ENCODE assay signal across 9 mouse cellular contexts in genomic region chr16:84772496-84773267, GRCm38 (mm10). TPM values are rescaled to one million over a fixed set of nuclear protein-coding genes. Genes with fewer than 3 reads are reported as not detected.
A peak's percentile ranks its signal among the peaks of the same experiment; 100 is the strongest.
DNase-seq lines count a peak whose midpoint lies in the region; ATAC-seq and TF ChIP-seq lines count a peak whose summit lies in the region.
"Had no signal": no experiment of that assay in that cellular context is flagged by ENCODE, and none has a peak within 500 bp of the region (broad histone marks: within the 10 kb centered on the region; RNA-seq: fewer than 3 reads in every experiment).

No protein-coding gene starts in this region.

- no peaks in the 10 kb centered on the region; the same call in 1 of the 2 replicates for H3K27me3 ChIP-seq in heart, embryonic 10.5 days (ENCODE audit: insufficient read depth, poor library complexity, severe bottlenecking)
- no peaks in the 10 kb centered on the region for H3K27me3 ChIP-seq in ES-Bruce4 (ENCODE audit: control insufficient read depth, insufficient read depth, low read length, poor library complexity, severe bottlenecking)
- no peaks in the 10 kb centered on the region for H3K27me3 ChIP-seq in forebrain, embryonic 12.5 days

- H3K9ac ChIP-seq in ES-Bruce4 (ENCODE audit: low read depth, poor library complexity, severe bottlenecking): no peak overlapping the region
- no peak overlapping the region; the same call in 1 of the 2 replicates for H3K9ac ChIP-seq in forebrain, embryonic 12.5 days

- no peaks in the 10 kb centered on the region for H3K9me3 ChIP-seq in heart, embryonic 10.5 days
- no peaks in the 10 kb centered on the region for H3K9me3 ChIP-seq in ES-Bruce4 (replicated peaks; ENCODE audit: control insufficient read depth, insufficient read depth, low read length, poor library complexity, severe bottlenecking)
- no peaks in the 10 kb centered on the region for H3K9me3 ChIP-seq in forebrain, embryonic 12.5 days

- ATAC-seq in forebrain, embryonic 12.5 days (ENCODE audit: low FRiP score): peak; percentile 70

- peak overlapping the region; percentile 74 for H3K4me2 ChIP-seq in forebrain, embryonic 12.5 days

- TF ChIP-seq POLR2A in ES-Bruce4 (IDR thresholded peaks at IDR 0.05; ENCODE audit: insufficient read depth, low read length): no peak

- peak; percentile 37 for TF ChIP-seq CTCF in ES-Bruce4 (IDR thresholded peaks at IDR 0.05; ENCODE audit: low read depth, low read length)

- H3K27ac ChIP-seq in heart, embryonic 10.5 days: no peak overlapping the region
- H3K27ac ChIP-seq in ES-Bruce4 (ENCODE audit: insufficient read depth, low read length): peak overlapping the region; percentile 90
- H3K27ac ChIP-seq in forebrain, embryonic 12.5 days: peak overlapping the region; percentile 97

- no peak for DNase-seq in heart, embryonic 10.5 days (ENCODE audit: low spot score)
- DNase-seq in heart, postnatal 25 days (ENCODE audit: low spot score): no peak
- DNase-seq in mesoderm, embryonic 11.5 days (ENCODE audit: low read depth, low spot score): peak; percentile 82
- no peak for DNase-seq in adrenal gland, postnatal 14 days
- no peak for DNase-seq in ovary, adult 18-20 months (ENCODE audit: low spot score)
- no peak for DNase-seq in urinary bladder, adult 18-20 months (ENCODE audit: low spot score in 2 of 2)
- DNase-seq: lung, postnatal 4 days had no signal

- H3K36me3 ChIP-seq in heart, embryonic 10.5 days: no peaks in the 10 kb centered on the region
- peaks cover 3% of the 10 kb centered on the region for H3K36me3 ChIP-seq in ES-Bruce4 (ENCODE audit: control insufficient read depth, insufficient read depth, low read length, poor library complexity, severe bottlenecking)
- H3K36me3 ChIP-seq in forebrain, embryonic 12.5 days (replicated peaks): no peaks in the 10 kb centered on the region

- 28% methylated on average over 8 of the region's 8 CpGs for WGBS in heart, embryonic 10.5 days
- whole genome bisulfite sequencing in forebrain, embryonic 12.5 days: 8% methylated on average over 8 of the region's 8 CpGs

- H3K4me3 ChIP-seq in heart, embryonic 10.5 days: peak overlapping the region; percentile 69; the same call in 1 of the 2 replicates
- no peak overlapping the region for H3K4me3 ChIP-seq in ES-Bruce4 (ENCODE audit: low read depth, low read length)
- peak overlapping the region; percentile 72 for H3K4me3 ChIP-seq in forebrain, embryonic 12.5 days (replicated peaks)

- 0 out of 2 replicates have a peak, but pooled peaks cover 7% of the 10 kb centered on the region for H3K4me1 ChIP-seq in heart, embryonic 10.5 days
- peaks cover 5% of the 10 kb centered on the region for H3K4me1 ChIP-seq in ES-Bruce4 (ENCODE audit: control insufficient read depth, insufficient read depth, low read length)
- H3K4me1 ChIP-seq in forebrain, embryonic 12.5 days: peaks cover 15% of the 10 kb centered on the region

- TF ChIP-seq EP300 in ES-Bruce4 (IDR thresholded peaks at IDR 0.05; ENCODE audit: insufficient read depth, low read depth, low read length): no peak

- intact Hi-C loops in heart, postnatal 25 days (cut with DNase I): loop anchor here (2.0 kb wide), 1 partner anchor 38 kb away; the partner anchor contains the start of gene Mrpl39

RNA-seq across cellular contexts. Expression of gene Jam2, which starts 1.2 kb away (rescaled TPM):
- 3.5 and 4.6 TPM in 2 replicates for polyA plus RNA-seq in heart, embryonic 10.5 days (2016; fragmentation: Nextera tagmentation; extraction: Ambion mirVana)
- total RNA-seq in heart, postnatal 25 days (2021): 10 to 100 TPM; 63.5 to 66.0 TPM
- polyA plus RNA-seq in ES-Bruce4 (2011; ENCODE audit: insufficient read depth, insufficient read length, low read depth, missing spikeins): 43.5 and 52.7 TPM in 2 replicates
- polyA plus RNA-seq in forebrain, embryonic 12.5 days (2016; fragmentation: Nextera tagmentation; extraction: Ambion mirVana): 43.1 and 46.5 TPM in 2 replicates
- 21.2 and 24.2 TPM in 2 replicates for total RNA-seq in adrenal gland, postnatal 14 days (2021)

RNA-seq across cellular contexts. Expression of gene Mrpl39, which starts 37.1 kb away (rescaled TPM):
- polyA plus RNA-seq in heart, embryonic 10.5 days (2016; fragmentation: Nextera tagmentation; extraction: Ambion mirVana): 51.0 and 53.4 TPM in 2 replicates
- total RNA-seq in heart, postnatal 25 days (2021): 10 to 100 TPM; 34.3 to 38.8 TPM
- 50.1 and 53.2 TPM in 2 replicates for polyA plus RNA-seq in ES-Bruce4 (2011; ENCODE audit: insufficient read depth, insufficient read length, low read depth, missing spikeins)
- 49.3 and 53.3 TPM in 2 replicates for polyA plus RNA-seq in forebrain, embryonic 12.5 days (2016; fragmentation: Nextera tagmentation; extraction: Ambion mirVana)
- 54.9 and 56.2 TPM in 2 replicates for total RNA-seq in adrenal gland, postnatal 14 days (2021)
